Mouse (Mus musculus): ENCODE measurements around the gene Dclk1. TPM values are rescaled to one million over a fixed set of nuclear protein-coding genes. Genes with fewer than 3 reads are reported as not detected.

Gene Dclk1
- polyA plus RNA-seq, 1 experiment from 2014 or later: 277 TPM

- ATAC-seq: no peak
- Histone ChIP-seq H3K9ac (replicated peaks; ENCODE audit: low read depth, low read length) (no peak overlapping the region), H3K36me3 (ENCODE audit: control insufficient read depth, insufficient read depth) (0 out of 2 replicates have a peak, but pooled peaks cover 3% of the 10 kb centered on the region), H3K4me2 (ENCODE audit: low read length) (no peak overlapping the region), H3K27me3 (replicated peaks; ENCODE audit: control insufficient read depth, insufficient read depth, low read length) (no peaks in the 10 kb centered on the region), H3K9me3 (ENCODE audit: control insufficient read depth, low read length) (no peaks in the 10 kb centered on the region), H3K4me3 (replicated peaks; ENCODE audit: low read length) (no peak overlapping the region), H3K4me1 (replicated peaks; ENCODE audit: control insufficient read depth, insufficient read depth, low read length) (peaks cover 3% of the 10 kb centered on the region; the same call in 1 of the 2 replicates), H3K27ac (ENCODE audit: low read length) (no peak overlapping the region)
- 73% methylated on average over 17 of the region's 17 CpGs for WGBS
Observed at GRCm38 (mm10) chr3:55532175-55532973, 290.2 kb downstream of the Dclk1 start.

DNA sequence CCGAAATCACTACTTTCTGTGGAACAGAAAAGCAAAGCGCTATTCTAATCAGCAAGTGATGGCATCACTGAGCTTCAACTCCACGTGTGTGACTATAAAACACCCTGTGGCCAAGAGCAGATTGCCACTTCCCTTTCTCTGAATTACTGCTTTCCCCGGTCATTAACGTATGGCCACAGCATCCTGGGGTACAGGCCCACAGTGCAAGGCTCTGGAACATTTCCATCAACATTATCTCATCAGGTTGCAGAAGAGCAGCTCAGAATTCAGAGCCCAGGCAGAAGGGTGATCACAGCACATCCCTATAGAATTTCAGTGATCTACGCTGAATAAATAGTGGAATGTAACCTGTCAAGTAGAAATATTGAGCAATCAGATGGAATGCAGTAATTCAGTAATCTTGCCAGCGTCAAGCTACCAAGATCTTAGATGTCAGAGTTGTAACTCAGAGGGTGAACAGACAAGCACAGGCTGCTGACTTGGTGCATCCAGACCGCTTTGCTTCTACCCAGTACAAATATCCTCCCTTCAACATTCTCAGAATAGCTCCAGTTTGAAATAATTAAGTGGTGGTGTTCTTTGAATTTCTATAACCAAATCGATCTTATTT, 293.5 kb downstream of the Dclk1 start:
- no peak for ATAC-seq
- no peaks in the 10 kb centered on the region for H3K9me3 ChIP-seq (ENCODE audit: control insufficient read depth, low read length)
- H3K27ac ChIP-seq (ENCODE audit: low read length): no peak overlapping the region
- peaks cover 11% of the 10 kb centered on the region for H3K4me1 ChIP-seq (replicated peaks; ENCODE audit: control insufficient read depth, insufficient read depth, low read length)
- no peak overlapping the region for H3K4me2 ChIP-seq (ENCODE audit: low read length)
- 84% methylated on average over 9 of the region's 9 CpGs for WGBS
- H3K27me3 ChIP-seq (replicated peaks; ENCODE audit: control insufficient read depth, insufficient read depth, low read length): no peaks in the 10 kb centered on the region
- H3K9ac ChIP-seq (replicated peaks; ENCODE audit: low read depth, low read length): no peak overlapping the region
- H3K36me3 ChIP-seq (ENCODE audit: control insufficient read depth, insufficient read depth): 0 out of 2 replicates have a peak, but pooled peaks cover 3% of the 10 kb centered on the region
- no peak overlapping the region for H3K4me3 ChIP-seq (replicated peaks; ENCODE audit: low read length)

DNA sequence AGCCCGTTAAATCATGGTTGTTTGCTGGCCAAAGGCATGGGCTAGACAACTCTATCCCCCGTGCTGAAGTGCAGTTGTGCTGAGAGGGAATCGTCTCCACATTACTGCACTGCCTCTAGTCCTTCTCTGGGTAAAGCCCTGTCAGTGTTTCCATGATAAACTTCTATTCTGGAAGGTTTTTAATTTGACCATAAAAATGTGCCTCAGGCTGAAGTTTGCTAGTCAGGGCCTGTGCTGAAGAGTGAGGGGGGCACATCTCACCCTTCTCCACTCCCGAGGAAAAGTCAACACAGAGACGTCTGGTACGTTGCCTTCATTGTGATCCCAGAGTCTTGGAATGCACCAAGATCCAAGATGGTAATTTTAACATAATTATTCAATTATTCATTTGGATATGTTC, 294.7 kb downstream of the Dclk1 start:
- Histone ChIP-seq H3K4me1 (replicated peaks; ENCODE audit: control insufficient read depth, insufficient read depth, low read length) (peaks cover 8% of the 10 kb centered on the region), H3K27me3 (replicated peaks; ENCODE audit: control insufficient read depth, insufficient read depth, low read length) (no peaks in the 10 kb centered on the region), H3K36me3 (ENCODE audit: control insufficient read depth, insufficient read depth) (0 out of 2 replicates have a peak, but pooled peaks cover 3% of the 10 kb centered on the region), H3K9me3 (ENCODE audit: control insufficient read depth, low read length) (no peaks in the 10 kb centered on the region), H3K4me3 (replicated peaks; ENCODE audit: low read length) (no peak overlapping the region), H3K9ac (replicated peaks; ENCODE audit: low read depth, low read length) (no peak overlapping the region), H3K4me2 (ENCODE audit: low read length) (no peak overlapping the region), H3K27ac (ENCODE audit: low read length) (no peak overlapping the region)
- ATAC-seq: no peak
- WGBS: 58% methylated on average over 6 of the region's 6 CpGs

GRCm38 (mm10) chr3:55537714-55538113, 295.6 kb downstream of the Dclk1 start:
- H3K9ac ChIP-seq (replicated peaks; ENCODE audit: low read depth, low read length): no peak overlapping the region
- H3K4me1 ChIP-seq (replicated peaks; ENCODE audit: control insufficient read depth, insufficient read depth, low read length): peaks cover 16% of the 10 kb centered on the region
- H3K27me3 ChIP-seq (replicated peaks; ENCODE audit: control insufficient read depth, insufficient read depth, low read length): no peaks in the 10 kb centered on the region
- no peak overlapping the region for H3K27ac ChIP-seq (ENCODE audit: low read length)
- 64% methylated on average over 5 of the region's 5 CpGs for WGBS
- H3K4me2 ChIP-seq (ENCODE audit: low read length): no peak overlapping the region
- no peak for ATAC-seq
- H3K9me3 ChIP-seq (ENCODE audit: control insufficient read depth, low read length): no peaks in the 10 kb centered on the region
- H3K36me3 ChIP-seq (ENCODE audit: control insufficient read depth, insufficient read depth): 0 out of 2 replicates have a peak, but pooled peaks cover 3% of the 10 kb centered on the region
- no peak overlapping the region for H3K4me3 ChIP-seq (replicated peaks; ENCODE audit: low read length)

DNA sequence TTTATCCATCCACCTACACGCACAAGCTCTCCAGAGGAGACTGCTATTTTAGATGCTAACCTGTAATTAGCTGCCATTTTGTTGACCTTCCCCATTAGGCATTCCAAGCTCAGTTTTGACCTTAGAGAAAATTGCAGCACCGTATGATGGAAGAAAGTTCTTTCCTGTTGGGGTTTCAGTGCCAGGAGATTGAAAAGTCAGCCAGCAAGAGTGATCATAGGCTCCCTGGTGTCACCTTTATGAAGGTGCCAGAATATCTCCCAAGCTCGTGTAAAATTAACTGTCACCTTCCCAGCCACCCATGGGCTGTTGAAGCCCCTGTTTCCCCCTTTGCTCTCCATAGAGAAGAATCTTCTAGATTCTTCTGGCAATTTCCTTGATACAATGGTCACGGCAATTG, 297.2 kb downstream of the Dclk1 start:
- WGBS: 53% methylated on average over 4 of the region's 4 CpGs
- Histone ChIP-seq H3K27ac (ENCODE audit: low read length) (no peak overlapping the region; the same call in 1 of the 2 replicates), H3K4me1 (replicated peaks; ENCODE audit: control insufficient read depth, insufficient read depth, low read length) (peaks cover 22% of the 10 kb centered on the region)

GRCm38 (mm10) chr3:55539811-55540293, 297.7 kb downstream of the Dclk1 start:
- Histone ChIP-seq H3K27me3 (replicated peaks; ENCODE audit: control insufficient read depth, insufficient read depth, low read length) (no peaks in the 10 kb centered on the region), H3K9me3 (ENCODE audit: control insufficient read depth, low read length) (no peaks in the 10 kb centered on the region), H3K9ac (replicated peaks; ENCODE audit: low read depth, low read length) (no peak overlapping the region), H3K4me3 (replicated peaks; ENCODE audit: low read length) (no peak overlapping the region), H3K27ac (ENCODE audit: low read length) (no peak overlapping the region; the same call in 1 of the 2 replicates), H3K4me1 (replicated peaks; ENCODE audit: control insufficient read depth, insufficient read depth, low read length) (peaks cover 22% of the 10 kb centered on the region), H3K36me3 (ENCODE audit: control insufficient read depth, insufficient read depth) (no peaks in the 10 kb centered on the region), H3K4me2 (ENCODE audit: low read length) (no peak overlapping the region)
- ATAC-seq: peak; percentile 42
- 52% methylated on average over 12 of the region's 12 CpGs for whole genome bisulfite sequencing

More for the DNA sequence above, 297.2 kb downstream of the Dclk1 start:
- H3K9ac ChIP-seq (replicated peaks; ENCODE audit: low read depth, low read length): no peak overlapping the region
- ATAC-seq: no peak
- H3K36me3 ChIP-seq (ENCODE audit: control insufficient read depth, insufficient read depth): 0 out of 2 replicates have a peak, but pooled peaks cover under 1% of the 10 kb centered on the region
- no peak overlapping the region for H3K4me3 ChIP-seq (replicated peaks; ENCODE audit: low read length)
- H3K4me2 ChIP-seq (ENCODE audit: low read length): no peak overlapping the region
- no peaks in the 10 kb centered on the region for H3K9me3 ChIP-seq (ENCODE audit: control insufficient read depth, low read length)
- no peaks in the 10 kb centered on the region for H3K27me3 ChIP-seq (replicated peaks; ENCODE audit: control insufficient read depth, insufficient read depth, low read length)

DNA sequence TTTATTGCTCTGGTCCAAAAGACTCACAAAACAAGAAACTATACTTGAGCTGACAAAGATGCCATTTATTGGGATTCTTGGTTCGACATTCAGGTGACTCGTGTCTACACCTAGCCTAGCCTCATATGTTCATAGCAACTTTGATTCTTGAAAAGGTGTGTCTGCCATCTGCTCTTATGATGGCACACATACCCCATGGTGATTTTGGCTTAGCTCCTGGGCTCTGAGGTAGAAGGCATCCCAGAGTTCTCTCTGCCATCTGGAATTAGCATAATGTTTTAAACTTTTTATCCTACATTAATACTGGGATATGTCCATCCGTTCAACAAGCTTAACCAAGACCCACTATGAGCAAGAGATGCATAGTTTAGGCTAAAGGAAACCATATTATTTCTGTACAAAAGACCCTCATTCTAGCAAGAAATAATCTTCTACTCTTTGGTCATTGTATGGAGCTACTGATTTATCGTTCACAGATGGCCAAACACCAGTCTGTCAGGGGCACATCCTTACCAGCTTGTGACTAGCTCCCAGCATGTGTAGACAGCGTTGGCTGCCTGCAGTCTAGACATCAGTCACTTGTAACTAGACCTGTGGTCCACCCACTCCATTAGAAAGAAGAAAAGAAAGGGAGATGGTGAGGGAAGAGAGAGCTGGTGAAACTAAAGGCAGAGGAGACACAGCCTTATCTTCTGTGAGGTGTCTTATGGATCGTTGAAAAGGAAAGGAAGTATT, 298.4 kb downstream of the Dclk1 start:
- H3K27me3 ChIP-seq (replicated peaks; ENCODE audit: control insufficient read depth, insufficient read depth, low read length): no peaks in the 10 kb centered on the region
- no peaks in the 10 kb centered on the region for H3K36me3 ChIP-seq (ENCODE audit: control insufficient read depth, insufficient read depth)
- peaks cover 22% of the 10 kb centered on the region for H3K4me1 ChIP-seq (replicated peaks; ENCODE audit: control insufficient read depth, insufficient read depth, low read length)
- ATAC-seq: no peak
- WGBS: 73% methylated on average over 6 of the region's 6 CpGs
- H3K4me3 ChIP-seq (replicated peaks; ENCODE audit: low read length): no peak overlapping the region
- H3K9me3 ChIP-seq (ENCODE audit: control insufficient read depth, low read length): no peaks in the 10 kb centered on the region
- H3K27ac ChIP-seq (ENCODE audit: low read length): no peak overlapping the region
- no peak overlapping the region for H3K4me2 ChIP-seq (ENCODE audit: low read length)
- no peak overlapping the region for H3K9ac ChIP-seq (replicated peaks; ENCODE audit: low read depth, low read length)

- ATAC-seq: peak; percentile 4; the same call in 1 of the 2 replicates
- WGBS: 92% methylated on average over 1 of the region's 1 CpGs
Observed at GRCm38 (mm10) chr3:55541799-55542198, 299.6 kb downstream of the Dclk1 start.

DNA sequence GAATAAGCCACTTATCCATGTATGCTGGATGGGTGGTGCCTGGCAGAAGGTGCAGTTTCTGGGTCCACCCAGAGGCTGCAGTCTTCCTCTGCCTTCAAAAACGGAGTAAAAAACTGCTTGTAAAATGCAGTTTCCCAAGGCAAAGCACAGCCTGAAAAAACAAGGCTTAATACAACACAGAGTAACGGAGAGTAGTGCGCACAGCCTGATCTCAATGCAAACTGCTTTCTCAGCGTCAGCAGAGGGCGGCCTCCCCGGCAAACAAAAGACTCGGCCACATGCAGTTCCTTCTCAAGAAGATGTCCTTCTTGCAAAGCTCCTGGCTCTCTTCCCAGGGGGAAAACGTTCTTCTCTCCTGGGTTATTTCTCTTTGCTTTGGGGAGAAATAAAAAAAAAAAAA, 300.1 kb downstream of the Dclk1 start:
- Histone ChIP-seq H3K4me2 (ENCODE audit: low read length) (peak overlapping the region; percentile 45), H3K27ac (ENCODE audit: low read length) (peak overlapping the region; percentile 25), H3K36me3 (ENCODE audit: control insufficient read depth, insufficient read depth) (no peaks in the 10 kb centered on the region), H3K9me3 (ENCODE audit: control insufficient read depth, low read length) (no peaks in the 10 kb centered on the region), H3K4me1 (replicated peaks; ENCODE audit: control insufficient read depth, insufficient read depth, low read length) (peaks cover 22% of the 10 kb centered on the region), H3K9ac (replicated peaks; ENCODE audit: low read depth, low read length) (peak overlapping the region; percentile 45), H3K4me3 (replicated peaks; ENCODE audit: low read length) (0 out of 2 replicates have a peak overlapping the region, but pooled peaks have one; percentile 11), H3K27me3 (replicated peaks; ENCODE audit: control insufficient read depth, insufficient read depth, low read length) (no peaks in the 10 kb centered on the region)
- 3% methylated on average over 8 of the region's 8 CpGs for WGBS
- ATAC-seq: peak; percentile 77

More at GRCm38 (mm10) chr3:55541799-55542198, 299.6 kb downstream of the Dclk1 start:
- H3K4me3 ChIP-seq (replicated peaks; ENCODE audit: low read length): no peak overlapping the region
- no peak overlapping the region for H3K4me2 ChIP-seq (ENCODE audit: low read length)
- no peaks in the 10 kb centered on the region for H3K36me3 ChIP-seq (ENCODE audit: control insufficient read depth, insufficient read depth)
- H3K27ac ChIP-seq (ENCODE audit: low read length): peak overlapping the region; percentile 25
- H3K9ac ChIP-seq (replicated peaks; ENCODE audit: low read depth, low read length): no peak overlapping the region; the same call in 1 of the 2 replicates
- peaks cover 22% of the 10 kb centered on the region for H3K4me1 ChIP-seq (replicated peaks; ENCODE audit: control insufficient read depth, insufficient read depth, low read length)
- H3K27me3 ChIP-seq (replicated peaks; ENCODE audit: control insufficient read depth, insufficient read depth, low read length): no peaks in the 10 kb centered on the region
- no peaks in the 10 kb centered on the region for H3K9me3 ChIP-seq (ENCODE audit: control insufficient read depth, low read length)

All from forebrain, embryonic 16.5 days (tissue).